Mouse (Mus musculus) thymus, postnatal 25 days (tissue): ENCODE measurements at regions not wholly inside any gene's neighbourhood (a gene's known extent, or its start where the extent isn't known, plus 50 kb on each side); places are given as distances from the start of the nearest gene placed in this dataset.

Source experiments
- DNase-seq: peaks from one replicate; pipeline ENCODE4 v3.0.0; 2022

- DNase-seq, result no peak
These were observed 292.3 kb upstream of the Nrp1 start for GRCm38 (mm10) chr8:128065964-128066680.

DNA sequence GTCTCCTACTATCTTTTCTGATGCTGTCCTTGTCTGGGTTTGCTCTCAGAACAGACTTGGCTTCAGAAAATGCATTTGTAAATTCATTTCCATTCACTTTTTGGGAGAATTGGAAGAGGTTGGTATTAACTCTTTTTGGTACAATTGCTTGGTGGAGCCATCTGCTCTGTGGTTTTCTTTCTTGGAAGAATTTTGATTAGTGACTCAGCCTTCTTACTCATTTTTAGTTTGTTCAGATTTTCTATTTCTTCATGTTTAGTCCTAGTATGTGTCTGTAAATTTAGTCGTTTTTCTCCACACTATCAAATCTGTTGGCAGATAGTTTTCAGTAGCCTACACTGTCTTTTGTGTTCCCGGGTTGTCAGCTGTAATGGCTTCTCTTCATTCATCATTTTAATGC lies 288.7 kb upstream of the Nrp1 start:
- DNase-seq, result no peak

DNA sequence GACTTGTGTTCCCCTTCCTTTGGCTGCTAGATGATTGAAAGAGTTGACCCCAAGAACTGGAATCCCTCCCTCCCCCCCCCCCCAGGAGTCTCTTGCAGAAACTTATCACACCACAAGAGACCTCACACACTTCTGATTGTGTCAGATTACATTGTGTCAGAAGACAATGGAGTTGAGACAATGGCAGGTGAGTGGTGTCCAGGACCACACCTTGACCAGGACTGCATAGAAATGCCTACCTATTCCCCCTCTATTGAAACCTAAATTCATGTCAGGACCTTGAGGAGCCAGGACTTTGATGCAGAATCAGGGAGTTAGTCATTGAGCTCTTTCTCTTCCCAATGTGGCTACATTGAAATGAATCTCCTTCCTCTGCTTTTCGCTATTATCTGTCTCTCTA lies 282.8 kb upstream of the Nrp1 start:
- DNase-seq, result no peak

DNA sequence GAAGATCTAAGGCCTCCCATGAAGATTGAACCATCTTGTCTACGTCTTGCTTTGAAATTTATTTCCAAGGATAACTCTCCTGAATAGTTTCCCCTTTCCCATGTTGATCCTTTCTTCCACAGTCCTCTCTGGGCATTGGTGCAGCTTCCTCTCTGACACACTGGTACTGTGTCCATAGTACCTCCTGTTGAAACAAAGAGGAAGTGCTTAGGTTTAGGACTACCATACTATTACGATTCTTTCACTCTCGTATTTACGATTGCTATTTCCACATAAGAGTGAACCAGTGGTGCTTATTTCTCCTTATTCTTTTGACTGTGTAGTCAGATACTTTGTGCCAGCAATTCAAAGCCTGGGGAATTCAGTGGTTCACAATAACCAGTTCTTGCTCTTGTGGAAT lies 282.2 kb upstream of the Nrp1 start:
- DNase-seq, result no peak

GRCm38 (mm10) chr8:128078740-128079139 lies 279.7 kb upstream of the Nrp1 start:
- DNase-seq, result no peak

DNA sequence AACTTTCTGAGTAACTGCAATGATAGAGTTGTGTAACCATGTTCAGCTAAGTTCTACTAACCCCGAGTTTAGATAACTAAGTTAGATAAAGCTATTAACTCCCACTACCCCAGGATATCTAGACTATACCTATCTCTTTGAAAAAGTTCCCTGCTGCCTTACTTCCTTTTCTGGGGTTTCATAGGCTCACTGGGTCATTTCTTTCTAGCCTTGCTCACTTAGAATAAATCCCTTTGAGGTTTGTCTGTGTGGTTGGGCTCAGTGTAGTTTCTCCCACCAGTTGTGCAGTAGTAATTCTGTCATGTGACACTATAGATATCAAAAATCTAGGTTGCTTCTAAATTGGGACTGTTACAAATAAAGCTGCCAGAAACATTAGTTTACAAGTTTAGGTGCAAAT lies 272.6 kb upstream of the Nrp1 start:
- DNase-seq, result no peak

- no peak for DNase-seq
These were observed 270.9 kb upstream of the Nrp1 start for GRCm38 (mm10) chr8:128087500-128087899.

DNA sequence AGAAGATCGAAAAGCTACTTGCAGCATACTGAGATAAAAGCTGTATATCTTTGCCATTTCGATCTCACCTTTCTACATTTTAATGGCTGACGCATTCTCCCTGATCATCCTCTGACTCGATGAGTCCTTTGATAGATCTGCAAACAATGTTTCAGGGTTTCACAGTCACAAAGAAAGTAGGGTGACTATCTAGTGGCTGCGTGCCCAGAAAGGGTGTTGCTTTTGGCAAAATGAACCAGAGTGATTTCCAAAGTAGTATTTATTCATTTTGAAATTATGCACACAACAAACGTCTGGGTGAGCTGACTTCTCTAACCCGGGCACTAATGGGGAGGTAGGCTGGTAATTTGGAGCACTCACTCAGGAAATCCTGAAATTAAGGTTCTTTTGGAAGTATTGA lies 265.6 kb upstream of the Nrp1 start:
- DNase-seq, result no peak

DNA sequence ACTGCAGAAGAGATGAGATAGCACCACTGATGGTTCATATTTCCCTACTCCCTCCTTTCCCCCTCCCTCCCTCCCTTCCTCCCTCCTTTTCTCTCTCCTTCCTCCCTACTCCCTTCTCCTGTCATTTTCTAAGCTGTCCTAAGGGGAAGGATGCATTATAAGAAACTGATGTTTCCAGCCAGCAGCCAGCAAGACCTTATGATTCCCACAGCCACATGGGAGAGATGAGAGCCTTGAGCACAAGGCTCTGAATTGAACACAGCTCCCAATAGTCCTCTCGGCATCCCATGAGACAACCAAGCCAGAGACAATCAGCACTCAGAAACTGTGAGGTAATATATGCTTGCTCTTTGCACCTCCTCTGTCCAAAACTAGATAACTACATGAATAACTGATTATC lies 263.0 kb upstream of the Nrp1 start:
- DNase-seq, result no peak

GRCm38 (mm10) chr8:128097601-128098000 lies 260.8 kb upstream of the Nrp1 start:
- DNase-seq, result no peak

- no peak for DNase-seq
These were observed 255.0 kb upstream of the Nrp1 start for GRCm38 (mm10) chr8:128103380-128103779.

DNA sequence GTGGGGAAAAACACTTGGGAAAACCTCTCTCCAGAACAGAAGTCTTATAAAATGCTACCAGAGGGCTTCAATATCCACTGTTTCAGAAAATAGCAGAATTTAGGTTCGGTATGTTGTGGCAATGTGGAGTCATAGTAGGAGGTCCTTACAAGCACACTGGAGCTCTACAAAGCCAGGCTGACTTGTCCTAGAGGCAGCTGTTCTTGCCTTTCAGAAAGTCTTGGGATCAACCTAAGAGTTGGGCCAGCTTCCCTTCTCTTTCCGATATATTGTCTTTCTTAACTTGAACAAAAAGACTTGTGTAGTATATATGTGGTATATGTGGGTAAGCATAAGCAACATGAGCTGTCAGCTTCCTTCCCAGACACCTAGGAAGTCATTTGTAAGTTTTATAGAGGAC lies 251.8 kb upstream of the Nrp1 start:
- DNase-seq, result no peak

DNA sequence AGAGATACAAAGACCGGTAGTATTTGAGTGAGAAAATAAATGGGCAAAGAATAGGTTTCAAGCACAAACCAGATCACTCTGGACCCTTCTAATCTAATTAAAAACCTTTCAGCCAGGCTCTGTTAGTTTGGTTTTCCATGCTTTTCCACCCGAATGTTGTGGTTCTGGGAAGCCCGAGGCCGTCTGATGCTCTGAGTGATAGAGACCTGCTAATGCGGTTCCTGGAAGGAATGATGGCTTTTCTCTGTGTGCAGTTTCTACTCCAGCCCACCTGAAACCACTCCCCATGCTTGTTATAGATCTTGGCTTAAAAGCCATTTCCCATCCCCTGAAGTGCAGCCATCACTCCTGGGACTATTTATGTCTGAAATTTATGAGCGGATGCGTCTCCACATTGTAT lies 251.4 kb upstream of the Nrp1 start:
- no peak for DNase-seq

GRCm38 (mm10) chr8:128109036-128109435 lies 249.4 kb upstream of the Nrp1 start:
- DNase-seq, result no peak

GRCm38 (mm10) chr8:128111132-128111531 lies 247.3 kb upstream of the Nrp1 start:
- no peak for DNase-seq

GRCm38 (mm10) chr8:128113116-128113515 lies 245.3 kb upstream of the Nrp1 start:
- no peak for DNase-seq

DNA sequence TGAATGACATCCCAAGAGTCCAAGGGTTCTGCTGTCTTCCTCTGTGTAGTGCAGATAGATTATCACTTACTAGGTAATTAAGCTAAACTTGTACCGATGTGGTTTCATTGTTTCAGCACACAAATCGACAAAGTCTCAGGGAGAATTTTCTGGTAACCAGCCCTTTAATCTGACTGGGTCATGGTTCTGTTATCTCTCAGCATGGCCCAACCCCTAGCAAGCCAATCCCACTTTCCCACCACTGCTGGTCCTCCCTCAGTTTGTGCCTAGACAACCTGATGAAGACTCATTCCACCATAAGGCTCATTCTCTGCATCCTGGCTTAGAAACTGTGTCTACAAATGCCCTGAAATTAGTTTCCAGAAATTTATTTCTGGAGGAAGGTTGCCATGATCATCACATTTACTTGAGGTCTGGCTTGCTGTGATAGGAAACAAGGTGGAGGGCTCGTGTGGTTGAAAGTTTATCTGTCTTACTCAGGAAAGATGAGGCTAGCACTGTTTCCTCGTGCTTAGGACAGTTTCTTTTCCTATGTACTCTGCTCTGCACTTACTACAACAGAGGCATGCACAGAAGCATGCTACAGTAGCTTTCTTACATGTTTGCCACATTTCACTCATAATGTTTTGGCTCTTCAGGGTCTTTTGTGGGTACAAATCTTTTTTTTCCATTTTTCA lies 217.0 kb upstream of the Nrp1 start:
- DNase-seq, result no peak

DNA sequence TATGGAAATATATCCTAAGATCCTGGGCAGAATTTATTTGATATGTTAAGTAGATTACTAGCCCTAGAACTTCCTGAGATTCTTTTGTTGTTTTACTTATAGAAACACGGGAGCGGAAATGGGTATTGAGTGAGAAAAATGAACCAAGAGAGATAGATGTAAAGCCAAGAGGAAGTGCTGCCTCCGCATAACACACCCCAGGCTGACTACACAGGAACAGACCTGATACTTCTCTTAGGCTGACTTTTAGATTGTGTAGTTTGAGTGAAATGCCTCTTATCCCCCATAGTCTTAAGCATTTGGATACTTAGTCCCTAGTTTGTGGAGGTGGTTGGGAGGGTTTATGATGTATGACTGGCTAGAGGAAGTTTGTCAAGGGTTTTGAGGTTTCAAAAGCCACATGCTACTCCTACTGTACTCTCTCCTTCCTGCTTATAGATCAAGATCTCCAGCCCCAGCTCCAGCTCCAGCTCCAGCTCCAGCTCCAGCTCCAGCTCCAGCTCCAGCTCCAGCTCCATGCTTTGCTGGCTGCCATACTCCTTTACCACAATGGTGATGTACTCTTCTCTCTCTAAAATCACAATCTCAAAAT lies 210.0 kb upstream of the Nrp1 start:
- DNase-seq, result peak; percentile 14

- DNase-seq, result no peak
These were observed 202.8 kb upstream of the Nrp1 start for GRCm38 (mm10) chr8:128155604-128156003.

GRCm38 (mm10) chr8:128156221-128156620 lies 202.2 kb upstream of the Nrp1 start:
- DNase-seq, result no peak

GRCm38 (mm10) chr8:128162857-128163256 lies 195.5 kb upstream of the Nrp1 start:
- DNase-seq, result no peak

GRCm38 (mm10) chr8:128164976-128165375 lies 193.4 kb upstream of the Nrp1 start:
- no peak for DNase-seq

DNA sequence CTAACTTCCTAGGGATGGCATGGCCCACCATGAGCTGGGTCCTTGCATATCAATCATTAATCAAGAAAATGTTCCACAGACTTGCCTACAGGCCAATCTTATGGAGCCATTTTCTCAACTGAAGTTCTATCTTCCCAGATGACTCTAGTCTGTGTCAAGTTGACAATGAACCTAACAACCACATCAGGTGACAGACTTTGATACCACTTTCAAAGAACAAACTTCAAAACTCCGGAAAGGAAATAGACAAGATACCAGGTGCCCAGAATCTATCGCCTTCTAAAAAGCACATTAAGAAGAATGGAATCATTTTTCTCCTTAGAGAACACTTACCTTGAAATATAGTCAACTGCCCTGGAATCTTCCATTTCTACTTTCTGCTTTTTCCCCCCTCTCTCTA lies 192.8 kb upstream of the Nrp1 start:
- DNase-seq, result no peak

GRCm38 (mm10) chr8:128166097-128166496 lies 192.3 kb upstream of the Nrp1 start:
- no peak for DNase-seq

DNA sequence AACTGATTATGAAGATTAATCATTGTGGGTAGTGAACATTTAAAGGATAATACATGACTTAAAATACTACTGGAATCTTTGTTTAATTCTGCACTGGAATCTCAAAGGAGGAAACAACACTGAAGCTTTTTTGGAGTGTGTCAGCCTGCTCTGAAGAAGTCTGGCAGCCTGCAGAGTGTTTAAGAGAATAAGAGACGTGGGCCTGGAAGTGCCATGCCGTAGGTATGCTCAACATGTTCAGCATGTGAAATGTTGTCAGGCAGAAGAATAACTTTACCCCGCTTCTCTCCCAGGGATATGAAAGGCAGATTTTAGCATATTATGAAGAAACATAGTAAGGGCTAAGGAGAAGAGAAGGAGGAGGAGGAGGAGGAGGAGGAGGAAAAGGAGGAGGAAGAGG lies 189.6 kb upstream of the Nrp1 start:
- DNase-seq, result no peak
